Mouse (Mus musculus): Measurements from ENCODE around the gene Nepn. TPM values are rescaled to one million over a fixed set of nuclear protein-coding genes. Genes with fewer than 3 reads are reported as not detected.
"Not testable (repeated sequence)": the region's sequence is repeated elsewhere in the genome, so short reads cannot be mapped to it uniquely, and the experiment has no call there.

Gene Nepn
- polyA plus RNA-seq (2014; fragmentation: Nextera tagmentation; extraction: Ambion mirVana), result not detected in 2 replicates

DNA sequence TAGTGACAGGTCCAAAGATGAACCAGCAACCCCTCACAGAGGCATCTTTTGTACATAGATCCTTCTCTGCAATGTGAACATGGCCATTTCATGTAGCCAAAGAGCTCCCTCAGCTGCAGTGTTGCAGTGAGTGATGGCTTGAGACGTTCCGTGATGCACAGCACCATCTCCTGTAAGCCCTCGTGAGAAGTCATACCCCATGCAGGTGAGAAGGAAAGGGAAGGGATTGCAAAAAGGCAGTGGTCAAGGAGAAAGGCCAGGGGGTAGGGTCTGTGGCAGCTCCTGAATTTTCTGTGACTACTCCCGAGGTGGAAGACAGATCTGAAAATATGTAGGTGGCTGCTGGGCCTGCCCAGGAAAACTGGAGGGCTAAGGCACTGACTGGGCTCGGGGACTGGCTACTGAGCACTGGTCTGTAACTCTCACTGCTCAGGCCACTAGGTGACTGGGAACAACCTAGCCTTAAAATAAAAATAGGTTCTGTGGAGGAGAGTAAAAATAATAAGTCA lies at the start of gene Nepn:
Gene Nepn, plus strand, starts transcription at position 51 of the 509 bp plus-strand sequence.
- H3K27me3 ChIP-seq (ENCODE audit: control insufficient read depth, insufficient read depth, low read length), result no peaks in the 10 kb centered on the region
- 79% methylated on average over 5 of the region's 5 CpGs for WGBS

DNA sequence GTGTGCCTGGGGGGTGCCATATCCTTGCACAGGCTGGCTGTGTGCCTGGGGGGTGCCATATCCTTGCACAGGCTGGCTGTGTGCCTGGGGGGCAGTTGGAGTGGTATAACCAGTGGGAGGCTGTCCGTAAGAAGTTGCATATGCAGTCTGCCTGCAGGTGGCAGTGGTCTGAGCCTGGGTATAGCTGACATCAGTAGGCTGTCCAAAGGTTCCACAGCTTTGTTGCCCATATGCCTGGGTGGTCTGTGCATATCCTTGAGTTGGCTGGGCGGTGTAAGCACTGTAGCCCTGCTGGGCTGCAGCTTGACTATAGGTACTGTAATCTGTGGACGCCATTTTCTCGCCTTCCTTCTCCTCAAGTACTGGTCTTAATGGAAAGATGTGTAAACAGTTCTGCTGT lies 45.4 kb upstream of the Nepn start:
- not testable (repeated sequence) for H3K9me3 ChIP-seq (ENCODE audit: control insufficient read depth, low read length); H3K4me2 ChIP-seq (replicated peaks; ENCODE audit: low read depth, low read length); H3K27ac ChIP-seq (ENCODE audit: low read depth, low read length); ATAC-seq (ENCODE audit: low FRiP score); H3K36me3 ChIP-seq (ENCODE audit: control insufficient read depth, insufficient read depth, low read length); H3K9ac ChIP-seq (ENCODE audit: low read depth, low read length); H3K4me1 ChIP-seq (replicated peaks; ENCODE audit: control insufficient read depth, insufficient read depth, low read length); DNase-seq (ENCODE audit: low spot score); H3K27me3 ChIP-seq (ENCODE audit: control insufficient read depth, insufficient read depth, low read length); H3K4me3 ChIP-seq (ENCODE audit: low read depth, low read length)
- 98% methylated on average over 4 of the region's 4 CpGs for WGBS

More for the DNA sequence above, at the start of gene Nepn:
- Histone ChIP-seq H3K4me3 (ENCODE audit: low read depth, low read length) (no peak within 1 kb of the TSS), H3K4me1 (replicated peaks; ENCODE audit: control insufficient read depth, insufficient read depth, low read length) (no peaks in the 10 kb centered on the region), H3K9me3 (ENCODE audit: control insufficient read depth, low read length) (no peaks in the 10 kb centered on the region), H3K4me2 (replicated peaks; ENCODE audit: low read depth, low read length) (no peak within 1 kb of the TSS), H3K27ac (ENCODE audit: low read depth, low read length) (no peak within 1 kb of the TSS), H3K36me3 (ENCODE audit: control insufficient read depth, insufficient read depth, low read length) (no peaks in the 10 kb centered on the region), H3K9ac (ENCODE audit: low read depth, low read length) (no peak within 1 kb of the TSS)
- no peak for DNase-seq (ENCODE audit: low spot score)
- ATAC-seq (ENCODE audit: low FRiP score), result no peak

- no peaks in the 10 kb centered on the region for H3K27me3 ChIP-seq (ENCODE audit: control insufficient read depth, insufficient read depth, low read length)
- H3K4me1 ChIP-seq (replicated peaks; ENCODE audit: control insufficient read depth, insufficient read depth, low read length), result no peaks in the 10 kb centered on the region
- no peak overlapping the region for H3K27ac ChIP-seq (ENCODE audit: low read depth, low read length)
- no peak overlapping the region for H3K9ac ChIP-seq (ENCODE audit: low read depth, low read length)
- WGBS, result 86% methylated on average over 9 of the region's 9 CpGs
- no peak overlapping the region for H3K4me3 ChIP-seq (ENCODE audit: low read depth, low read length)
- no peaks in the 10 kb centered on the region for H3K9me3 ChIP-seq (ENCODE audit: control insufficient read depth, low read length)
- no peak for ATAC-seq (ENCODE audit: low FRiP score)
- DNase-seq (ENCODE audit: low spot score), result peak; percentile 16
- H3K4me2 ChIP-seq (replicated peaks; ENCODE audit: low read depth, low read length), result no peak overlapping the region
- peaks cover 4% of the 10 kb centered on the region; the same call in 1 of the 2 replicates for H3K36me3 ChIP-seq (ENCODE audit: control insufficient read depth, insufficient read depth, low read length)
Measured at GRCm38 (mm10) chr10:52353184-52353583, 35.6 kb upstream of the Nepn start.

DNA sequence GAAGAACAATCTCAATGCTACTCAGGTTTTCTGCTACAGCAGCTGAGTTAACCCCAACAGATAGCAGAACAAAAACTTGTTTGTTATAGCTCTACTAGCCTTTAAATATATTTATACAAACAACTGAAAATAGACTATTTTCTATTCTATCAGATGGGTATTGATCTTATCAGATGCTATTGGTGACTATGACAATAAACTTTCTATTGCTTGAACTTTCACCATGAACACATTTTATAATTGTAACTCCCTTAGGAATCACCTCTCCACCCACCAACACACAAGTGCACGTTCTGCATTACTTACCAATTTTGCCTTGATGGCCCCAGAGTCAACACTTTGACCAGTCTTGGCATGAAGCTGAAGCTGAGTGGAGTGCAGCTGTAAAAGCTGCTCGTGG lies 30.3 kb upstream of the Nepn start, which contains the start of gene Gm26741:
Gene Gm26741, plus strand, starts transcription at position 301 of the 400 bp plus-strand sequence.
- ATAC-seq (ENCODE audit: low FRiP score), result no peak
- no peaks in the 10 kb centered on the region for H3K36me3 ChIP-seq (ENCODE audit: control insufficient read depth, insufficient read depth, low read length)

DNA sequence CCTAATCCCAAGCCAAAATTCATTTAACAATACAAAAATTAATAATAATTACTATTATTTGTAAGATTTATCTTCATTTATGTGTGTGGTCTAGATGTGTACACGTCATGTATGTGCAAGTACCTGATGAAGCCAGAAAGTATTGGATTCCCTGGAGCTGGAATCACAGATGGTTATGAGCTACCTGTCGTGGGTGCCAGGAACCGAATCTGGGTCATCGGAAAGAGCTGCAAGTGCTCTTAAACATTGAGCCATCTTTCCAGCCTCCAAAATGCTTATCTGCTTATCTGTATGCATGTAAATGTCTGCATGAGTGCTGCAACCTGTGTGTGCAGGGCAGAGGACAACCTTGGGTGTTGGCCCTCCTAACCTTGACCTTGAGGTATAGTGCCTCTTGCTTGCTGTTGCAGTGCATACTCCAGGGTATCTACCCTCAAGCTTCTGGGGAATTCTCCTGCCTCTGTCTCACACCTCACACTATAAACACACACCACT lies 28.5 kb upstream of the Nepn start:
- Histone ChIP-seq H3K27me3 (ENCODE audit: control insufficient read depth, insufficient read depth, low read length) (no peaks in the 10 kb centered on the region), H3K4me2 (replicated peaks; ENCODE audit: low read depth, low read length) (no peak overlapping the region), H3K27ac (ENCODE audit: low read depth, low read length) (no peak overlapping the region), H3K9ac (ENCODE audit: low read depth, low read length) (no peak overlapping the region), H3K4me3 (ENCODE audit: low read depth, low read length) (no peak overlapping the region), H3K36me3 (ENCODE audit: control insufficient read depth, insufficient read depth, low read length) (no peaks in the 10 kb centered on the region), H3K9me3 (ENCODE audit: control insufficient read depth, low read length) (no peaks in the 10 kb centered on the region), H3K4me1 (replicated peaks; ENCODE audit: control insufficient read depth, insufficient read depth, low read length) (no peaks in the 10 kb centered on the region)
- ATAC-seq (ENCODE audit: low FRiP score) (no peak), DNase-seq (ENCODE audit: low spot score) (no peak)
- 97% methylated on average over 4 of the region's 4 CpGs for WGBS

More for the DNA sequence above, 30.3 kb upstream of the Nepn start, which contains the start of gene Gm26741:
- Histone ChIP-seq H3K27me3 (ENCODE audit: control insufficient read depth, insufficient read depth, low read length) (no peaks in the 10 kb centered on the region), H3K4me2 (replicated peaks; ENCODE audit: low read depth, low read length) (no peak within 1 kb of the TSS), H3K9me3 (ENCODE audit: control insufficient read depth, low read length) (no peaks in the 10 kb centered on the region), H3K27ac (ENCODE audit: low read depth, low read length) (no peak within 1 kb of the TSS), H3K4me3 (ENCODE audit: low read depth, low read length) (no peak within 1 kb of the TSS), H3K9ac (ENCODE audit: low read depth, low read length) (no peak within 1 kb of the TSS), H3K4me1 (replicated peaks; ENCODE audit: control insufficient read depth, insufficient read depth, low read length) (no peaks in the 10 kb centered on the region)
- no peak for DNase-seq (ENCODE audit: low spot score)
- WGBS, result 87% methylated on average over 2 of the region's 2 CpGs

- Histone ChIP-seq H3K27me3 (ENCODE audit: control insufficient read depth, insufficient read depth, low read length) (no peaks in the 10 kb centered on the region), H3K4me1 (replicated peaks; ENCODE audit: control insufficient read depth, insufficient read depth, low read length) (no peaks in the 10 kb centered on the region), H3K27ac (ENCODE audit: low read depth, low read length) (no peak overlapping the region), H3K36me3 (ENCODE audit: control insufficient read depth, insufficient read depth, low read length) (no peaks in the 10 kb centered on the region), H3K9ac (ENCODE audit: low read depth, low read length) (no peak overlapping the region), H3K9me3 (ENCODE audit: control insufficient read depth, low read length) (no peaks in the 10 kb centered on the region), H3K4me3 (ENCODE audit: low read depth, low read length) (no peak overlapping the region), H3K4me2 (replicated peaks; ENCODE audit: low read depth, low read length) (no peak overlapping the region)
- ATAC-seq (ENCODE audit: low FRiP score), result no peak
- 93% methylated on average over 9 of the region's 9 CpGs for WGBS
- DNase-seq (ENCODE audit: low spot score), result no peak
Measured at GRCm38 (mm10) chr10:52360862-52361609, 27.7 kb upstream of the Nepn start.

GRCm38 (mm10) chr10:52368376-52368775 lies 20.4 kb upstream of the Nepn start:
- DNase-seq (ENCODE audit: low spot score), result no peak
- Histone ChIP-seq H3K4me3 (ENCODE audit: low read depth, low read length) (no peak overlapping the region), H3K4me1 (replicated peaks; ENCODE audit: control insufficient read depth, insufficient read depth, low read length) (no peaks in the 10 kb centered on the region), H3K4me2 (replicated peaks; ENCODE audit: low read depth, low read length) (no peak overlapping the region), H3K9ac (ENCODE audit: low read depth, low read length) (no peak overlapping the region), H3K9me3 (ENCODE audit: control insufficient read depth, low read length) (no peaks in the 10 kb centered on the region), H3K36me3 (ENCODE audit: control insufficient read depth, insufficient read depth, low read length) (no peaks in the 10 kb centered on the region), H3K27me3 (ENCODE audit: control insufficient read depth, insufficient read depth, low read length) (no peaks in the 10 kb centered on the region), H3K27ac (ENCODE audit: low read depth, low read length) (no peak overlapping the region)
- ATAC-seq (ENCODE audit: low FRiP score), result no peak
- 95% methylated on average over 4 of the region's 4 CpGs for WGBS

DNA sequence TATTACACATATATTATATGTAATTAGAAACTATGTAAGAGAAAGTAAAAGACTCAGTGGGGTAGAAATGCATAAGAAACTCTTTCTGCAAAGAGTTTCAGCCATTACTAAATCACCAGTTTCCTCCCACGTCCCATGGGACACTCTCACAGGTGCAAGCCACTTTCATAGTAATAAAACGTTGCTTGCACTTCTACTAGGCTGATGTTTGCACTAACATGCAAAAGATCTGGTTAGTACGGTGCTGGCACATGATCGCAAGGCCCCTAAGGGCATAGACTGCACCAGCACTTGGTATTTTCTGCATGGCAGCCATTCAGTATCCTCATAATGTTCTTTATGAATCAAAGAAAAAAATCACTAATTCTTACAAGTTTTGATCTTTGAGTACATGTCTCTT lies 14.9 kb upstream of the Nepn start:
- Histone ChIP-seq H3K4me2 (replicated peaks; ENCODE audit: low read depth, low read length) (no peak overlapping the region), H3K4me3 (ENCODE audit: low read depth, low read length) (no peak overlapping the region), H3K9ac (ENCODE audit: low read depth, low read length) (no peak overlapping the region), H3K4me1 (replicated peaks; ENCODE audit: control insufficient read depth, insufficient read depth, low read length) (no peaks in the 10 kb centered on the region), H3K9me3 (ENCODE audit: control insufficient read depth, low read length) (no peaks in the 10 kb centered on the region), H3K27ac (ENCODE audit: low read depth, low read length) (no peak overlapping the region), H3K36me3 (ENCODE audit: control insufficient read depth, insufficient read depth, low read length) (no peaks in the 10 kb centered on the region), H3K27me3 (ENCODE audit: control insufficient read depth, insufficient read depth, low read length) (no peaks in the 10 kb centered on the region)
- WGBS, result 82% methylated on average over 4 of the region's 4 CpGs
- DNase-seq (ENCODE audit: low spot score) (no peak), ATAC-seq (ENCODE audit: low FRiP score) (no peak)

- no peaks in the 10 kb centered on the region for H3K4me1 ChIP-seq (replicated peaks; ENCODE audit: control insufficient read depth, insufficient read depth, low read length)
- H3K27ac ChIP-seq (ENCODE audit: low read depth, low read length), result no peak overlapping the region
- H3K36me3 ChIP-seq (ENCODE audit: control insufficient read depth, insufficient read depth, low read length), result no peaks in the 10 kb centered on the region
- H3K9ac ChIP-seq (ENCODE audit: low read depth, low read length), result no peak overlapping the region
- no peak overlapping the region for H3K4me2 ChIP-seq (replicated peaks; ENCODE audit: low read depth, low read length)
- H3K9me3 ChIP-seq (ENCODE audit: control insufficient read depth, low read length), result no peaks in the 10 kb centered on the region
- DNase-seq (ENCODE audit: low spot score), result no peak
- no peaks in the 10 kb centered on the region for H3K27me3 ChIP-seq (ENCODE audit: control insufficient read depth, insufficient read depth, low read length)
- ATAC-seq (ENCODE audit: low FRiP score), result no peak
- no peak overlapping the region for H3K4me3 ChIP-seq (ENCODE audit: low read depth, low read length)
Measured at GRCm38 (mm10) chr10:52374651-52375050, 14.1 kb upstream of the Nepn start.
